Mouse (Mus musculus) midbrain, embryonic 12.5 days (tissue): ENCODE data around the gene Dok3. TPM values are rescaled to one million over a fixed set of nuclear protein-coding genes. Genes with fewer than 3 reads are reported as not detected.
"Not testable (repeated sequence)": the region's sequence is repeated elsewhere in the genome, so short reads cannot be mapped to it uniquely, and the experiment has no call there.

Experiments
- ATAC-seq: fragments of 200-750 bp; cut with Nextera tagmentation; 2 replicates; pipeline ENCODE4 v1.8.0; 2017; ENCODE audit warnings: low read depth, moderate TSS enrichment, moderate library complexity; ENCODE audit not compliant: low FRiP score
- H3K27ac ChIP-seq: fragments of 300-500 bp; sonication (generic); replicated peaks from 2 replicates; pipeline ENCODE4 v1.5.1; 2016; ENCODE audit warnings: mild to moderate bottlenecking
- H3K27me3 ChIP-seq: fragments of 300-500 bp; sonication (generic); 2 replicates; pipeline ENCODE4 v1.6.1; 2016; ENCODE audit warnings: mild to moderate bottlenecking
- H3K36me3 ChIP-seq: fragments of 300-500 bp; sonication (generic); 2 replicates; pipeline ENCODE4 v1.6.1; 2016
- H3K4me1 ChIP-seq: fragments of 300-500 bp; sonication (generic); 2 replicates; pipeline ENCODE4 v1.6.1; 2016
- H3K4me2 ChIP-seq: fragments of 300-500 bp; sonication (generic); replicated peaks from 2 replicates; pipeline ENCODE4 v1.6.1; 2016; ENCODE audit warnings: mild to moderate bottlenecking, moderate library complexity
- H3K4me3 ChIP-seq: fragments of 300-500 bp; sonication (generic); 2 replicates; pipeline ENCODE4 v1.5.1; 2016; ENCODE audit warnings: mild to moderate bottlenecking
- H3K9ac ChIP-seq: fragments of 300-500 bp; sonication (generic); replicated peaks from 2 replicates; pipeline ENCODE4 v1.6.1; 2016; ENCODE audit warnings: mild to moderate bottlenecking, moderate library complexity
- H3K9me3 ChIP-seq: fragments of 300-500 bp; sonication (generic); 2 replicates; pipeline ENCODE4 v1.6.1; 2016; ENCODE audit warnings: mild to moderate bottlenecking
- WGBS: fragments of 180-500 bp; shearing (Covaris S2); methylation state at CpG from one replicate; pipeline ENCODE4 v1.1.7; 2016; 5-methylcytosine and 5-hydroxymethylcytosine counted together
- polyA plus RNA-seq: library from polyadenylated mRNA; unstranded; fragments of >200 nt; fragmentation: Nextera tagmentation; extraction: Ambion mirVana; gene quantifications from 2 replicates; pipeline ENCODE4 v1.2.1, GENCODE M21; 2016

Gene Dok3
- polyA plus RNA-seq: 2.9 and 4.6 TPM in 2 replicates

DNA sequence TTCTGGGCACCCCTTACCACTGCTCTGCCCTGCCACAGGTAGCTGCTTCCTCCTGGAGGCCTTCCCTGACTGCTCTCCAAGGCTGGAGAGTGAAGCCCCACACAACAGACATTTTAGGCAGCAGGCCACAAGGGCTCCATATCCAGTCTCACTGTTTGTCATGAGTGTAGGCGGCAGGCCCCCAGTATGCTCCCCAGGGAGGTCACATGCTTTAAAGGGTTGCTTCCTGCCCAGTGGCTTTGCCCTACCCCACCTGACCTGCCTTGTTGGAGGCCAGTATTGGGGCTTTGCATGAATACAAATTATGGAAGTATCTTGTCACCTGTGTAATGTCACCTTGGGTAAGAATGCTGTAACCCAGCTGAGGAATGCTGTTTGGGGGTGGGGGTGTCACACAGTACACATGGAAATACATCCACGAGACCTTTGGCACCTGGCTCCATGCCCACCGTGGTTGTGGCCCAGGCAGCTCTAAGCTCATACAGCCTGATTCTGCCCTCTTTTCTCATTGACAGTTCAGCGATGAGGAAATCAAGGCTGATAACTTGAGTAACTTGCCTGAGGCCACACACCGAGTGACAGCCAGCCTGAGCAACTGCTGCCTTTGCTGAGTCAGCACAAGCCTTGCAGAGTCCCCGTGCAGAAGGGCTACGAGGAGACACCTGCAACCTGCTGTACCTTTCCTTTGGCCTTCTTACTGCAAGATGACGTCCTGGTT is at the start of gene Dok3:
Gene Dok3, minus strand, starts transcription at position 99 of the 718 bp plus-strand sequence.
- no peak for ATAC-seq
- Histone ChIP-seq H3K36me3 (peaks cover 56% of the 10 kb centered on the region), H3K27ac (no peak within 1 kb of the TSS), H3K27me3 (no peaks in the 10 kb centered on the region), H3K9ac (no peak within 1 kb of the TSS), H3K4me2 (no peak within 1 kb of the TSS), H3K4me1 (no peaks in the 10 kb centered on the region), H3K4me3 (no peak within 1 kb of the TSS), H3K9me3 (no peaks in the 10 kb centered on the region)
- WGBS: 88% methylated on average over 8 of the region's 8 CpGs

DNA sequence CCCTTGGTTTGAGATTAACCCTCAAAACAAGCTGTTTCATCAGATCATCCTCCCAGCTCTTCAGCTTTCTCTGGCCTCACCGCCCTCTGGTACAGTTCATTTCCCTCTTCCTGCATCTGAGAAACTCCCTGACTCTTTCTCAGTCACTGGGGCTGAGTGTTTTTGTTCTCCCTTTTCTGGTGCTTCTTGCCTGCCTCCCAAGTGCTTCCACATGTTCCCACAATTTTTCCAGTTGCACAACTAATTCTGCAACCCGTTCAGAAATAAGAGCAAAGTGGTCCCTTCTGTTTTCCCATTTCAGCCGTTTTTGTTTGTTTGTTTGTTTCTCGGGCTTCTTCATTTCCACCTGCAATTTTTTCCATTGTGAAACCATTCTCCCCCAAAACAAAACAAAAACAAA is 49.0 kb upstream of the Dok3 start:
- no peaks in the 10 kb centered on the region for H3K9me3 ChIP-seq
- 83% methylated on average over 4 of the region's 4 CpGs for WGBS
- H3K27me3 ChIP-seq: no peaks in the 10 kb centered on the region

GRCm38 (mm10) chr13:55576872-55577271 is 47.8 kb upstream of the Dok3 start:
- H3K4me1 ChIP-seq, H3K36me3 ChIP-seq, H3K4me3 ChIP-seq, H3K27me3 ChIP-seq, H3K4me2 ChIP-seq, ATAC-seq, H3K9ac ChIP-seq, H3K27ac ChIP-seq, H3K9me3 ChIP-seq: not testable (repeated sequence)
- WGBS: 89% methylated on average over 7 of the region's 7 CpGs

More for the DNA sequence above, 49.0 kb upstream of the Dok3 start:
- no peak overlapping the region for H3K9ac ChIP-seq
- H3K4me1 ChIP-seq: no peaks in the 10 kb centered on the region
- no peak overlapping the region for H3K4me2 ChIP-seq
- H3K36me3 ChIP-seq: no peaks in the 10 kb centered on the region
- H3K27ac ChIP-seq: no peak overlapping the region
- no peak overlapping the region for H3K4me3 ChIP-seq
- no peak for ATAC-seq

- Histone ChIP-seq H3K4me3 (no peak overlapping the region), H3K9me3 (no peaks in the 10 kb centered on the region), H3K27me3 (no peaks in the 10 kb centered on the region), H3K27ac (no peak overlapping the region), H3K4me1 (peaks cover 6% of the 10 kb centered on the region), H3K9ac (no peak overlapping the region), H3K4me2 (no peak overlapping the region), H3K36me3 (no peaks in the 10 kb centered on the region)
- no peak for ATAC-seq
- 67% methylated on average over 5 of the region's 5 CpGs for WGBS
Observed at GRCm38 (mm10) chr13:55575932-55576331, 46.8 kb upstream of the Dok3 start.

DNA sequence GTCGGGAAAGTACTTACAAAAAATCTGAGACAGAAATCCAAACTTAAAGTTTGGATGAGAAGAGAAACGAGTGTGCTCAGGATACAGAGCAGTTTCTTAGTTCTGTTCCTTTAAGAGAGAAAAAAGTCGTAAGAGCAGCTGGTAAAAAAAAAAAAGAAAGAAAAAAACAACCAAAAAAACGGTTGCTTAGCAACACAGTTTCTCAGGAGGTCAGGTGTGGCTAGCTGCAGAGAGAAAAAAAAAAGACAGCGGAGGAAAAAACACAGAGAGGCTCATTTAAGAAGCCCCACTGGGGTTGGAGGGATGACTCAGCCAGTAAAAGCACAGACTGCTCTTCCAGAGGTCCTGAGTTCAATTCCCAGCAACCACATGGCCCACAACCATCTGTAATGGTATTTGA is 45.2 kb upstream of the Dok3 start:
- WGBS: 85% methylated on average over 5 of the region's 5 CpGs

DNA sequence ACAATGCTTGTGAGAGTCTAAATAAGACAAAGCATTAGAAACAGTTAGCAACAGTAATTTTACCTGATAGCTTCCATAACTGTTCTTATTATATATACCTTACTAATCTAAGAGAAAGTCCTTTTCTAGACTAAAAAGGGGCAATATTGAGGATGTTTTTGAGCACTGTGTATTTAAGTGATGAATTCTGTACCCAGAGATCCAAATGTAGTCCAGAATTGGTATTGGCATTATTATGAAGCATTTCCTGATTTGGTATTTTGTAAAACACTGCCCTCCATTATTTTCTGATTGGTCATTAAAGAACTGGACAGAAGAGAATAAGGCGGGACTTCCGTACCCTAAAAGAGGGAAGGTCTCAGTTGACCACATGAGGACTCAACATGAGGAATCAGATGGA is 44.3 kb upstream of the Dok3 start, which contains the start of gene Tmed9:
Gene Tmed9, plus strand, starts transcription at position 301 of the 400 bp plus-strand sequence.
- 99% methylated on average over 2 of the region's 2 CpGs for WGBS
- Histone ChIP-seq H3K4me3 (no peak within 1 kb of the TSS), H3K36me3 (peaks cover 3% of the 10 kb centered on the region; the same call in 1 of the 2 replicates), H3K27me3 (no peaks in the 10 kb centered on the region), H3K4me2 (no peak within 1 kb of the TSS), H3K9me3 (no peaks in the 10 kb centered on the region), H3K4me1 (peaks cover 18% of the 10 kb centered on the region), H3K27ac (no peak within 1 kb of the TSS), H3K9ac (no peak within 1 kb of the TSS)
- ATAC-seq: no peak

More for the DNA sequence above, 45.2 kb upstream of the Dok3 start:
- Histone ChIP-seq H3K9me3 (no peaks in the 10 kb centered on the region), H3K9ac (no peak overlapping the region), H3K4me3 (no peak overlapping the region), H3K27ac (no peak overlapping the region), H3K4me1 (peaks cover 13% of the 10 kb centered on the region), H3K36me3 (no peaks in the 10 kb centered on the region), H3K4me2 (no peak overlapping the region), H3K27me3 (no peaks in the 10 kb centered on the region)
- ATAC-seq: no peak

DNA sequence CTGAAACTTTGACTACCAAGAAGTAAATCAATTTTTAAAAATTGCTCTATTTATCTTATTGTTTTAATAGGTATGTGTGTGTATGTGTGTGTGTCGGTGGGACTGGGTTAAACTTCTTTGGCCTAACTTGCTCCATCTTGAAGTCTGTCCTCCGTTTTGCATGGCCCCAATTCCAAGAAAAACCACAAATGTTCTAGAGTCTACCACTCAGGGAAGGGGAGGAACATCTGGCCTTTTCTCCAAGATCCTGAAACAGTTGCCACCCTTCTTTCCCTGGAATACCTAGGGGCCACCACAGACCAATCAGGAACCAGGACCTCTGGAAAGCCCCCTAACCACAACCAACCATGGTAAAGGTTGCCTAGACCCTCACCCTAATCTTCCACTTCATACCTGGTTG is 42.9 kb upstream of the Dok3 start:
- Histone ChIP-seq H3K27ac (no peak overlapping the region), H3K4me1 (peaks cover 23% of the 10 kb centered on the region), H3K4me2 (peak overlapping the region; percentile 19; the same call in 1 of the 2 replicates), H3K9me3 (no peaks in the 10 kb centered on the region), H3K9ac (no peak overlapping the region), H3K27me3 (no peaks in the 10 kb centered on the region), H3K36me3 (peaks cover 8% of the 10 kb centered on the region), H3K4me3 (no peak overlapping the region)
- 80% methylated on average over 2 of the region's 2 CpGs for WGBS
- ATAC-seq: no peak

GRCm38 (mm10) chr13:55571027-55571751 is 42.1 kb upstream of the Dok3 start, which contains the start of gene Fam193b:
Fam193b (minus strand) TSS chr13:55571120.
- Histone ChIP-seq H3K27ac (peak within 1 kb of the TSS; percentile 90), H3K9me3 (no peaks in the 10 kb centered on the region), H3K27me3 (no peaks in the 10 kb centered on the region), H3K9ac (peak within 1 kb of the TSS; percentile 94), H3K4me3 (peak within 1 kb of the TSS; percentile 97), H3K4me1 (peaks cover 23% of the 10 kb centered on the region), H3K36me3 (peaks cover 13% of the 10 kb centered on the region), H3K4me2 (peak within 1 kb of the TSS; percentile 98)
- 4% methylated on average over 28 of the region's 47 CpGs for WGBS
- ATAC-seq: peak; percentile 93

GRCm38 (mm10) chr13:55570286-55570973 is 41.3 kb upstream of the Dok3 start:
- peaks cover 19% of the 10 kb centered on the region for H3K36me3 ChIP-seq
- peak overlapping the region; percentile 90 for H3K27ac ChIP-seq
- under 1% methylated on average over 46 of the region's 47 CpGs for WGBS
- peaks cover 23% of the 10 kb centered on the region for H3K4me1 ChIP-seq
- no peaks in the 10 kb centered on the region for H3K9me3 ChIP-seq
- H3K4me3 ChIP-seq: peak overlapping the region; percentile 97
- no peaks in the 10 kb centered on the region for H3K27me3 ChIP-seq
- peak; percentile 68 for ATAC-seq
- H3K9ac ChIP-seq: peak overlapping the region; percentile 94
- H3K4me2 ChIP-seq: peak overlapping the region; percentile 98

DNA sequence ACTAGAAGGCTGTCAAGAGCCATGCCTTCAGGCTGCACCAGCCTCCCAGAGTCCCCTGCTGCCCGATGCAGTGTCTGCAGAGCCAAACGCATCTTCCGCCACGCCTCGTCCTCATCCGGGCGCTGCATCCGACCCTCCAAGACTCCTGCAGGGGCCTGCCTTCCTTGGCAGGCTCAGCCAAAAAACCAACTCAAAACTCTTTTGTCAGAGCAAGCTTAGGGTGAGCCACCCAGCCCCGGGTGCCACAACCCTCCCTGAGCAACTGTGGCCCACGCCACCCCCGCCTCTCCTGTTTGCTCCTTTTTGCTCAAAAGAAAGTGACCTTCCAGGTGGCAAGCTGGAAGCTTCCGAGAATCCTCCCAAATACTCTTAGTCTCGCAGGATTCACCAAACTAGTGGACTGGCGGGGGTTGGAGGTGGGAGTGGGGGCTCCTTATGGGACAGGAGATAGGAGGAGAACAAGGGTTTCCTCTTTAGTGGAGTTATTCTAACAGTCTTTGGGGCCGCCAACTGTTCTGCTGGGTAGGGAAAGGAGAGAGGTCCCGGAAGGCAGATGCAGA is 40.7 kb upstream of the Dok3 start:
- no peak for ATAC-seq
- H3K9me3 ChIP-seq: no peaks in the 10 kb centered on the region
- 4% methylated on average over 16 of the region's 16 CpGs for WGBS
- peak overlapping the region; percentile 97 for H3K4me3 ChIP-seq
- peaks cover 26% of the 10 kb centered on the region for H3K36me3 ChIP-seq
- peak overlapping the region; percentile 90 for H3K27ac ChIP-seq
- H3K4me2 ChIP-seq: peak overlapping the region; percentile 98
- H3K27me3 ChIP-seq: no peaks in the 10 kb centered on the region
- H3K9ac ChIP-seq: peak overlapping the region; percentile 94
- H3K4me1 ChIP-seq: peaks cover 23% of the 10 kb centered on the region

GRCm38 (mm10) chr13:55568524-55568923 is 39.4 kb upstream of the Dok3 start:
- H3K4me2 ChIP-seq, H3K9ac ChIP-seq, H3K9me3 ChIP-seq, H3K4me3 ChIP-seq, ATAC-seq, H3K27me3 ChIP-seq, H3K27ac ChIP-seq: not testable (repeated sequence)
- H3K4me1 ChIP-seq: peaks cover 23% of the 10 kb centered on the region
- WGBS: 92% methylated on average over 4 of the region's 4 CpGs
- H3K36me3 ChIP-seq: peaks cover 36% of the 10 kb centered on the region
